In the genomic region with DNA sequence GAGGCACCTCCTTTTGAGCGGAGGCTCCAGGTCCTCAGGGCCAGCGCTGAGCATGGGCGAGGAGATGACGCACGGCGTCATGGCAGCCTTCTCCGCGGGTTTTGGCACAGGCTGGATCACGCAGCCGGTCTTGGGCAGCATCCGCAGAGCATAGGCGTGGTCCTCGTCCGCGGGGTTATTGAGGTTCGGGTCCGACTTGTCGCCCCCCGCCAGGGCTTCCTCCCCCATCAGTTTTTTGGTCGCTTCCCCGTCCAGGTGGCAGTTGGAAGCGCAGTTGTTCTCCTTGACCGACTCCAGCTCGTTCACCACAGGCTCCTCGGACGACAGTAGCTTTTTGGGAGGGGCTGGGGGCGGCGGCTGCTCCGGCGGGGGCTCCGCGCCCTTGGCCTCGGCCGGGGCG, we compare ENCODE assay signal across 8 mouse cellular contexts.
DNase-seq lines count a peak whose midpoint lies in the region; ATAC-seq and TF ChIP-seq lines count a peak whose summit lies in the region.

No protein-coding gene starts in this region.

- H3K9ac ChIP-seq in midbrain, embryonic 13.5 days (replicated peaks) = peak overlapping the region; percentile 72

- peak overlapping the region; percentile 93 for H3K4me2 ChIP-seq in midbrain, embryonic 13.5 days (replicated peaks)

- peaks cover 9% of the 10 kb centered on the region for H3K36me3 ChIP-seq in hindbrain, embryonic 10.5 days
- H3K36me3 ChIP-seq in midbrain, embryonic 13.5 days = no peaks in the 10 kb centered on the region

- intact Hi-C loops in gastrocnemius, postnatal 14 days (cut with DNase I; ENCODE audit: low total_unique reads) = no loop called here

- no peak for TF ChIP-seq CTCF in cerebellum, adult 2 months (IDR thresholded peaks at IDR 0.05; ENCODE audit: borderline replicate concordance, insufficient read depth, low read depth, low read length)

- WGBS in cerebellum, adult 2 months = 4% methylated on average over 35 of the region's 35 CpGs
- 4% methylated on average over 35 of the region's 35 CpGs for WGBS in hindbrain, embryonic 10.5 days
- 3% methylated on average over 35 of the region's 35 CpGs for WGBS in midbrain, embryonic 13.5 days

- peak overlapping the region; percentile 66 for H3K4me3 ChIP-seq in cerebellum, adult 2 months (replicated peaks; ENCODE audit: insufficient read depth, low read depth, low read length)
- H3K4me3 ChIP-seq in hindbrain, embryonic 10.5 days = peak overlapping the region; percentile 59
- peak overlapping the region; percentile 48 for H3K4me3 ChIP-seq in midbrain, embryonic 13.5 days (replicated peaks)

- peak overlapping the region; percentile 11 for H3K27ac ChIP-seq in cerebellum, adult 2 months (ENCODE audit: insufficient read depth, low read length)
- H3K27ac ChIP-seq in hindbrain, embryonic 10.5 days = peak overlapping the region; percentile 73
- H3K27ac ChIP-seq in midbrain, embryonic 13.5 days = no peak overlapping the region

- DNase-seq in kidney, postnatal 10 days = peak; percentile 20
- no peak for DNase-seq in kidney, adult 9 months
- peak; percentile 75 to 79 for DNase-seq in cerebellum, adult 2 months
- DNase-seq in hindbrain, embryonic 10.5 days (ENCODE audit: low spot score) = peak; percentile 42
- no peak for DNase-seq in spleen, postnatal 10 days (ENCODE audit: low spot score in 2 of 2)
- DNase-seq in right cerebral cortex, adult 2 months (ENCODE audit: low spot score in 2 of 2) = no peak
- no peak for DNase-seq in gastrocnemius, postnatal 14 days

- H3K4me1 ChIP-seq in cerebellum, adult 2 months (ENCODE audit: control insufficient read depth, insufficient read depth, low read length) = no peaks in the 10 kb centered on the region
- peaks cover 26% of the 10 kb centered on the region for H3K4me1 ChIP-seq in hindbrain, embryonic 10.5 days (replicated peaks)
- H3K4me1 ChIP-seq in midbrain, embryonic 13.5 days (replicated peaks) = peaks cover 20% of the 10 kb centered on the region

- H3K27me3 ChIP-seq in cerebellum, adult 2 months (ENCODE audit: control insufficient read depth, insufficient read depth, low read length) = no peaks in the 10 kb centered on the region
- peaks cover 68% of the 10 kb centered on the region for H3K27me3 ChIP-seq in hindbrain, embryonic 10.5 days (ENCODE audit: insufficient read depth, poor library complexity, severe bottlenecking)
- peaks cover 32% of the 10 kb centered on the region for H3K27me3 ChIP-seq in midbrain, embryonic 13.5 days

- H3K9me3 ChIP-seq in hindbrain, embryonic 10.5 days = no peaks in the 10 kb centered on the region
- H3K9me3 ChIP-seq in midbrain, embryonic 13.5 days = no peaks in the 10 kb centered on the region

- peak; percentile 43 for ATAC-seq in midbrain, embryonic 13.5 days

- TF ChIP-seq POLR2A in cerebellum, adult 2 months (IDR thresholded peaks at IDR 0.05; ENCODE audit: borderline replicate concordance, insufficient read depth, low read length) = 0 out of 2 replicates have a peak, but pooled peaks have one; percentile 24

Comparison
In these comparisons a context has a peak if more than half of its experiments do, and no peak if none do; other contexts are left out.
1. DNase-seq: peak in kidney, postnatal 10 days (single experiment), cerebellum, adult 2 months (2 of 2) and hindbrain, embryonic 10.5 days (single experiment); none in kidney, adult 9 months (single experiment), spleen, postnatal 10 days (0 of 2), right cerebral cortex, adult 2 months (0 of 2) and gastrocnemius, postnatal 14 days (single experiment).
2. Peak in every context shown above with its lines, with median percentiles within 50 percentile points of each other: H3K4me3 ChIP-seq.